Mouse (Mus musculus): Measurements from ENCODE around the gene 2410137M14Rik.

GRCm38 (mm10) chr17:36970316-36970890, 10.6 kb downstream of the 2410137M14Rik start:
- TF ChIP-seq POLR2A (IDR thresholded peaks at IDR 0.05; ENCODE audit: insufficient read depth, low read depth, low read length) (no peak), CTCF (IDR thresholded peaks at IDR 0.05; ENCODE audit: insufficient read depth, low read depth, low read length) (no peak)
